Mouse (Mus musculus): ENCODE data around the gene Mtch2. TPM values are rescaled to one million over a fixed set of nuclear protein-coding genes. Genes with fewer than 3 reads are reported as not detected.
A peak's percentile ranks its signal among the peaks of the same experiment; 100 is the strongest.

The Mtch2 gene
- total RNA-seq, 2 experiments from 2014 or later, result 138 to 168 TPM

- peak; percentile 99 for ATAC-seq (ENCODE audit: poor library complexity, severe bottlenecking)
Measured at GRCm38 (mm10) chr2:90904076-90904855, 57.3 kb downstream of the Mtch2 start, which contains the start of the genes Kbtbd4 and Ndufs3. TSS of gene Kbtbd4 (plus strand) at chr2:90904740. TSS of gene Ndufs3 (minus strand) at chr2:90904827.

- peak; percentile 23; the same call in 1 of the 2 replicates for ATAC-seq (ENCODE audit: poor library complexity, severe bottlenecking)
Measured at GRCm38 (mm10) chr2:90904856-90905224, 57.9 kb downstream of the Mtch2 start.

DNA sequence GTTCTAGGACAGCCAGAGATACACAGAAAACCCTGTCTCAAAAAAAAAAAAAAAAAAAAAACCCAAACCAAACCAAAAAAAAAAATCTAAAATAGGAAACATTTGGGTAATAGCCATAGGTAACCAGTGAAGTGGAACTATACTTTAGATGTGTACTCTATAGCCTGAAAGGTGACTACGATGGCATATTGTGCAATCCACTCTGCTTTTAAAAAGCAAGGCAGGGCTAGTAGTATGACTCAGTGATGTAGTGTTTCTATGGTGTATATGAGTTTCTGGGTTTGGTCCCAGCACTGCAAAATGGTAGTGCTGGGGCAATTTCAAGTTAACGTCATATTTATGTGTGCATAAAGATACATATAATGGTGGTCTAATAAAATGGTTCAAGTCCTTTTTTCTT lies 59.8 kb downstream of the Mtch2 start:
- no peak for ATAC-seq (ENCODE audit: poor library complexity, severe bottlenecking)

- ATAC-seq (ENCODE audit: poor library complexity, severe bottlenecking), result no peak
Measured at GRCm38 (mm10) chr2:90910861-90911260, 63.9 kb downstream of the Mtch2 start.

- ATAC-seq (ENCODE audit: poor library complexity, severe bottlenecking), result no peak
Measured at GRCm38 (mm10) chr2:90911668-90912067, 64.7 kb downstream of the Mtch2 start.

DNA sequence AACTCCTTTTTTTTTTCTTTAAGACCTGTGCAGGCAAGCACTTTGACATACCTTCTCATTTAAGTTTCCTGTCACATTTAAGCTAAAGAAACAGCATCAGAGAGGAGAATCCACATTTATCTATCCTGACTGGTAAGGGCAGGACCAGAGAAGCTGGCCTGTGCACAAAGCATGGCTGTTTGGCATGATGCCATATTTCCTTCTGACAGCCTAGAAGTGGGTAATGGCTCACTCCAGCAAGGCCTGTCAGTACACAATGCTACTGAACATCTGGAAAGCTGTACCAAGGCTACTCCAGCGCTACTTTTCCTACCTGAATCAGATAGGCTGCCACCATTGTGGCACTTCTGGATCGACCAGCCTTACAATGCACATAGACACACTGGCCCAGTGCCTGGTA lies 66.7 kb downstream of the Mtch2 start:
- no peak for ATAC-seq (ENCODE audit: poor library complexity, severe bottlenecking)

- ATAC-seq (ENCODE audit: poor library complexity, severe bottlenecking), result no peak
Measured at GRCm38 (mm10) chr2:90915516-90915915, 68.6 kb downstream of the Mtch2 start.

Other genes starting within 250 kb of the Mtch2 start
- gene Nup160, start 169.9 kb upstream of the Mtch2 start, total RNA-seq (2015), result 50.0 and 55.9 TPM in 2 replicates
- gene Nup160, start 169.9 kb upstream of the Mtch2 start, total RNA-seq (2017), result 40.3 and 41.6 TPM in 2 replicates
- 73.0 and 77.6 TPM in 2 replicates for gene Fnbp4, start 101.8 kb upstream of the Mtch2 start, total RNA-seq (2015)
- 119 and 139 TPM in 2 replicates for gene Fnbp4, start 101.8 kb upstream of the Mtch2 start, total RNA-seq (2017)
- not detected in 2 replicates for gene Agbl2, start 64.4 kb upstream of the Mtch2 start, total RNA-seq (2015)
- not detected in 2 replicates for gene Agbl2, start 64.4 kb upstream of the Mtch2 start, total RNA-seq (2017)
- gene C1qtnf4, start 38.7 kb downstream of the Mtch2 start, total RNA-seq (2015), result not detected in 2 replicates
- not detected in 2 replicates for gene C1qtnf4, start 38.7 kb downstream of the Mtch2 start, total RNA-seq (2017)
- 9.1 and 11.3 TPM in 2 replicates for gene Kbtbd4, start 57.6 kb downstream of the Mtch2 start, total RNA-seq (2015)
- gene Kbtbd4, start 57.6 kb downstream of the Mtch2 start, total RNA-seq (2017), result 9.3 and 14.1 TPM in 2 replicates
- 113 and 119 TPM in 2 replicates for gene Ndufs3, start 57.7 kb downstream of the Mtch2 start, total RNA-seq (2015)
- gene Ndufs3, start 57.7 kb downstream of the Mtch2 start, total RNA-seq (2017), result 61.6 and 70.9 TPM in 2 replicates
- gene Celf1, start 93.2 kb downstream of the Mtch2 start, total RNA-seq (2015), result 33.7 and 34.7 TPM in 2 replicates
- 31.3 and 34.1 TPM in 2 replicates for gene Celf1, start 93.2 kb downstream of the Mtch2 start, total RNA-seq (2017)
- gene Rapsn, start 188.5 kb downstream of the Mtch2 start, total RNA-seq (2015), result 0.46 and 0.47 TPM in 2 replicates
- gene Rapsn, start 188.5 kb downstream of the Mtch2 start, total RNA-seq (2017), result 0.51 and 1.3 TPM in 2 replicates
- gene Psmc3, start 206.9 kb downstream of the Mtch2 start, total RNA-seq (2015), result 65.1 and 69.7 TPM in 2 replicates
- gene Psmc3, start 206.9 kb downstream of the Mtch2 start, total RNA-seq (2017), result 226 TPM in 2 replicates
- gene Slc39a13, start 223.3 kb downstream of the Mtch2 start, total RNA-seq (2015), result 8.4 and 15.6 TPM in 2 replicates
- gene Slc39a13, start 223.3 kb downstream of the Mtch2 start, total RNA-seq (2017), result 6.5 and 10.9 TPM in 2 replicates
- gene Spi1, start 235.2 kb downstream of the Mtch2 start, total RNA-seq (2015), result 348 and 384 TPM in 2 replicates
- gene Spi1, start 235.2 kb downstream of the Mtch2 start, total RNA-seq (2017), result 253 and 295 TPM in 2 replicates